Mouse (Mus musculus) fibroblast of lung, adult 2 months (primary cell): ENCODE measurements around the gene Tmem189.
"Not testable (repeated sequence)": the region's sequence is repeated elsewhere in the genome, so short reads cannot be mapped to it uniquely, and the experiment has no call there.

Source experiments
- DNase-seq: peaks from one replicate; pipeline ENCODE4 v3.0.0-alpha.2; 2011; ENCODE audit warnings: low read depth

Tmem189 gene

DNA sequence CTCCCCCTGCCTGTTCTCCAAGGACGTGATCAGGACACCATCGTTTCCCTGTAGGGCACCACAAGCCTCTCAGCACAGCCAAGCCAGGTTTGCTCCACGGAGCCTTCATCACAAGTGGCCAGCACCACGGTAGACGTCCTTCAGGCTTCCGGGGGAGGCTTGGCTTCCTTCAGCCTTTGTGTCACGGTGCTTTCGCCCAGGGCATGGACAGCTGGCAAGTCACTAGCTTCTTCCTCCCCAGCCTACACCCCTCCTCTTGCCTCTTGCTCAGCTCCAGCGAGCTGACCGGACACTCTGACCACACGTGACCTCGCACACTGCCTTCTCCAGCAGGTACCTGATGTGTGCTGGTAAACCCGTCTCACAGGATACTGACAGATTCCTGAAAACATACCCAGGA lies 67.3 kb downstream of the Tmem189 start:
- no peak for DNase-seq

DNA sequence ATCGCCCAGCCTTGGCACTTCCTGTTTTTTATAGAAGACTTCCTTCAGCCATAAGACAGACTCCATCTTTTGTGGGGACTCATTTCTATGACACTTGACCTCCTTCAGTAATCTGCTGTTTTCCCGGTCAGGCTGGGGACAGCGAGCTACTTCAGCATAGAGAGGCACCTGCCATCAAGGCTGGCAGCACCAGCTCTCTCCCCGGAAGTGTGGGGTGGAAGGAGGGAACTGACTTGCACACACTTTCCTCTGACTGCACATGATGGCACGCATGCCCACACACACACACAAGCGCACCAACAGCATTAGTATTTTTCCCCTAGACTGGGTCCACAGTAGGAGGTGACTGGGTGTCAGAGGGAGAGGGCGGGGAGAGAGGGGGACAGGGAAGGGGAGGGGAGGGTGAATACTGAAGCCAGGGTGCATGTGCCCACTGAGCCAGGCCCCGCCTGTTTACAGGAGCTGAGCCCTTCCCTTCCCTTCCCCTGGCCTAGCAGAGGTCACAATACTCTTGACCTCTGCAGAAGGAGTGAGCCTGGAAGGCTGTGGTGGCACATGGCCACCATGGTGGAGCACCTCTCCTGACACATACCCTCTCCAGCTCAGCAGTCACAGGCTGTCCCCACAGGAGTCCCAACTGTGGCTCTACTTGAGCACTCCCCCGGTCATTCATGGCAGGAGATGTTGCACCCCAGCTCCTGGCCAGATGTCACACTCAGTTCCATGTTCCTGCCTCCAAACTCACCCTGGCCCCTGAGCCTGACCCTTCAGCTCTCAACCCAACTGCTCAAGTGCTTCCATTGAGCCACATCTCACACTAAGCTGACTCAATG lies 68.2 kb downstream of the Tmem189 start:
- no peak for DNase-seq

DNA sequence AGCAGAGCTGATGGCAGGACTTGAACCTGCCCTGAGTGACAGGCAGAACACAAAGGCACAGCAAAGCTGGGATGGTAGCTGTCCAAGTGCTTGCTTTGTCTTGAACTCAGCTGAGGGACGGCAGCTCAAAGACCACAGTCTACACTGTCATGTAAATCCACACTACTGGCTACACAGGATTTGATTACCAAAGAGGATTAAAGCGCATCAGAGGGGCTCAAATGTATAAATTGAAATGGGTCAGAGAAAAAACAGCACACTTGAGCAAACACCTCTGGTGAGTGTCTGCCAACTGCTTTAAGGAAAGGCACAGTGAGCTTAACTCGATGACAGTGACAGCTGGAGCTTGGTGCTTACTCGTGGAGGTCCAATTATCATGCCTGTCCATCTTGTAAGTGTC lies 72.2 kb downstream of the Tmem189 start:
- no peak for DNase-seq

DNA sequence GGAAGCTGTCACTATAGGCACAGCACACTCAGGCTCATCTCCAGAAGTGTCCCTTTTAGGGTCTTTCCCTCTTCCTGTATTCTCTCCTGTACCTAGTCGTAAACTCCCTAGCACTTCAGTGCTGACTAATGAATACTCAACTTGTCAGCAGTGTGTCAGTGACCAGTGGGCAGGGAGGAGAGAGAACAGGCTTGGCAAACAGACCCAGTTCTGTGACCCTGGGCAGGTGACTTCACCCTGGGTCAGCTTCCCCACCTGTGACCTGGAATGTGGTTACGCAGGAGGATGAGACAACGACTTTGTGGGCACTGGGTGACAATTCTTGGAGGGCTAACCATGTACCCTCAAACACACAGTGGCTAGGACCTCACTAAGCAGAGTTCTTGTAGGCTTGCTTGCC lies 72.6 kb downstream of the Tmem189 start:
- DNase-seq = no peak

DNA sequence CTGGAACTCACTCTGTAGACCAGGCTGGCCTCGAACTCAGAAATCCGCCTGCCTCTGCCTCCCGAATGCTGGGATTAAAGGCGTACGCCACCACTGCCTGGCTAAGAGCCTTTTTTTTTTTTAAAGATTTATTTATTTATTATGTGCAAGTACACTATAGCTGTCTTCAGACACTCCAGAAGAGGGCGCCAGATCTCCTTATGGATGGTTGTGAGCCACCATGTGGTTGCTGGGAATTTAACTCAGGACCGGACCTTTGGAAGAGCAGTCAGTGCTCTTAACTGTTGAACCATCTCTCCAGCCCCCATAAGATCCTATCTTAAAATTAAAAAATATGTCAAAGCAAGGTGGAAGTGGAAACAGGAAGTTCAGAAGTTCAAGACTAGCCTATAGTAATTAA lies 76.3 kb downstream of the Tmem189 start:
- not testable (repeated sequence) for DNase-seq

DNA sequence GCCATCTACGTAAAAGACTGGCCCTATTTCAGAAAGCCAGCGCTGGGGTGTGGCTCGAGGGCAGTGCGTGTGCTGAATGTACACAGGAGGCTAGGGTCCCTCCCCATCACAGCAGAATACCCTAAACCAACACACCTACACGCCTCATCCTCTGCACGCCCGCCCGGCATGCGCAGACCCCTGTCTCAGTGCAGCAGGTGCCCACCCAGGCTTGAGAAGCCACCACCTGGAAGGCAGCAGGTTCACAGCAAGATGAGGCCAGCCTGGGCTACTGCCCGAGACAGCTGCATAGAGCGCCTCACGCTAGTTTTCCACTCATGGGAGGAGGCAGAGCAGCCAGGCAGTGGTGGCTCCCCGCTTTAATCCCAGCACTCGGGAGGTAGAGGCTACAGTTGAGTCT lies 77.5 kb downstream of the Tmem189 start:
- DNase-seq = no peak

DNA sequence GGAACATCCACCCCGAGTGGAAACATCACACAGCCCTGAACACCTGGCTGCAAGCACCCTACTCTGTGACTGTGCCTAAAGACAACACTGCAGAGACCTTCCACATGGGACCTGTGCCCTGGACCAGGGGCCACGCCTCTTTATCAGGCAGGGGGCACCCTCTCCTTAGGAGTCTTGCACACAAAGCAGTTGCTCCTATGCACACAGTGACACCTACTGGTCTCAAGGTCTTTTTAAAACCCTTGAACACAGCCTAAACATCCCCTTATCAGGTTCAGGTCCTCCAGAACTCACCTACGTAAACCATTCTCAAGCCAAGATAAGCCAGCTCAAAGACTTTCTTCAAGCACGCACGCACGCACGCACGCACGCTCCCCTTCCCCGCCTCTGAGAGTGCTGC lies 78.3 kb downstream of the Tmem189 start:
- no peak for DNase-seq

DNA sequence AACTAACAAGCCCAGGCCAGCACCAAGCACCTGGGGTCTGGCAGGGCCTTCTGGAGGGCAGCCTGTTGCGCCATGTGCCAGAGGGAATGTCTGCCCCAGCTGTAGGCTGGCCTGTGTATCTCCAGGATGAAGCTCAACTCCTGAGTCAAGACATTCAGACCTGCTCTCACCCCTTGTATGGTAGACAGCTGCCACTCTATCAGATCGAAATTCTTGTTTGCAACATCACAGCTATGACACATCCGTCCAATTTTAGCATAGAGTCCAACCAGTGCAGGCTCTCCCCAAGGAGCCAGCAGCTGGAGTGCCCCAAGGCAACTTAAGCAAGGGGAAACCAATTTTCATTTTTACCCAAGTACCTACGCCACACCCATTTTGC lies 82.9 kb downstream of the Tmem189 start:
- no peak for DNase-seq

DNA sequence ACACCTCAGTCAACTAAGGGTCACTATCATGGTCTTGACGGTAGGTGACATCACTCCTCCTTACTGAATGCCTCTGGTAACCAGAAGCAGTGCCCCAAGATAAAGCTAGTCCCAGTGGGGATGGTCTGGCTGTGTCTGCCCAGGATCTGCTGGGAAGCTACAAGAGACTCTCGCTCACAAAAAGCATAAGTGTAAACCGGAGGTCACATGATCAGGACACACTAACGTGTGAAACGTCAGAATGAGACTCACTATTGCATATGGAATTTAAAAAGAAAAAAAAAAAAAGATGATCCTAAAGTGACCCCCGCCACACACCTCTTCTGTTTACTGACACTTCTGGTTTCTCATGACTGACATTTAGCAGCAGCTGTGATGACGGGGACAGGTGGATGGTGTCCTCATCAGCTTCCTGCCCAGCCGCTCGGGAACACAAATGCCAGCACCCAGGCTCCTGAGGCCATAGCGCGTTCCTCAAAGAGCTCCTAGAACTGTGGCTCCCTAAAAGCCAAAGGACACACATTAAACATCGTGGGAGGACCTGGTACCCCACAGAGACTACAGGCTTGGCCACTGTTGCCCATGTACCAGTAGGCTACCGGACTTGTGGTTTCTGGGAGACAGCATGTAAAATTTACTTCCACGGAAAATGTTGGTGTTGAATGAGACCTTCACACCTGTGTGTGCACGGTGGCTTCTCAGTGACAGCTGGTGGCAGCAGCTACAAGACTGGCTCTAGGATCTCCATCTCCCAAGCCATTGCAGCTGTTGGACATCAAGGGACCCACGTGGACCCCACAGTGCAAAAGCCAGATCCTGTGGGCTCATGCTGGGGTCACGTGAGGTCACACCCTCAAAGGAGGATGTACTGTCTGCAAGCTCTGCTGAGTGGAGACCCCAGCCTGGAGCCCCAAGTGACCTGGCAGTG lies 83.5 kb downstream of the Tmem189 start:
- no peak for DNase-seq

DNA sequence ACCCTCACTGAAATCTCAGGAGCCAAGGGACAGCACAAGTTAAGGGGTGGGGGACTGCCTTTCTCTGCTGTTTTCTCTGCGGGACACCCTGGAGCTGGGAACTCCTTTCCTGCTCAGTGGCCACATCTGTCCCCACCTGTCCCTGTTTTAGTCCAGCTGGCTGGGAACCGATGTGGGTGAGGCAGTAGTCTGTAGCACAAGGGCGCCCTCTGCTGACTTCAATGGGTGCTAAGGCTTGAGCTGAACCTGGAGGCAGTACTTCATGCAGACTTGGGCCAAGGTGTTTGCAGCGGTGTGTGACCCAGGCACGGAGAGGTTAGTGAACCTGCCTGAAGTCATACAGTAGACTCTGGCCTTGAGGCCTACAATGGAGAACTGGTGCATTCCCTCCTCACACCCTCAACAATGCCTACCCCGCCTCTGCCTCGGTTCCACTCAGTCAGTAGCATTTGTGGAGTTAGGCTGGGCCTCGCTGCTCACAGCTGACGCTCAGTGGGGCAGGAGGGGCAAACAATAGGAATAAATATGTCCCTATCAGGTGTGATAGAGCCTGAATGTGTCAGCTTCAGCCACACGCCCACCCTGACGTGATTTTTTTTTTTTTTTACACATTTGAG lies 84.3 kb downstream of the Tmem189 start:
- no peak for DNase-seq

DNA sequence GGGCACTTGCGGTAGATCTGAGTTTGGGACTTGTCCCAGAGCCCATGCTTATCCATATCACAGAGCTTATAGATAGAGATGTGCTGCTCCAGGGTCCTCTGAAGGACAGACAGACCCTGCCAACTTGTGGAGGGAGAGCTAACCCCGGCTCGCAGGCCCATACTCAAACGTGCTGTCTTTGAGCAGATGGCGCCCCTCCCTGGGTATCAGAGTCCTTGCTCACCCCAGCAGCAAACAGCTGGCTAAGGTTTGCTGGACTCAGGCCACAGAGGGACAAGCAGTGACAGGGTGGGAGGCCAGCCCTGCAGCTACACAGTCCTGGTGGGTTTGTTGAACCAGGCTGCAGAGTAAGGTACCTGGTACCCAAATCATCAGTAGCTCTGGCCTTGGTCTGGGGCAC lies 86.6 kb downstream of the Tmem189 start:
- DNase-seq = no peak

DNA sequence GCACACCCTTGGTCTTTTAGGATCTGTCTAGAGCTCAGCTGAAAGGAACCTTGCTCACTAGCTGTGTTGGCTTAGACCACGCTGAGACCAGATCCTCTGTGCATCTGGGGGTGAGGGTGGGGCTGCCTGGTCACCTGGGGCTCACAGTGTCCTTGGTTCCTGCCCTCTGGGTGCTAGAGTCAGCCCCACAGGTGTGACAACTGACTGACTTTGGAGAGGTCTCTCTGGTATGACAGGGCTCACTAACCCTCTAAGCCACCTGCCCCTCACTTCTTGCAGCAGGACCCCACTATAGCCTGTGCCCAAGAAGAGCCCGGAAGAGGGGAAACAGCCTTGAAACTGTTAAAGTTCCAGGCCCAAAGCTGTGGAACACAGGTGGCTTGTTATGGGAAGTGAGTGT lies 87.3 kb downstream of the Tmem189 start:
- DNase-seq = no peak

DNA sequence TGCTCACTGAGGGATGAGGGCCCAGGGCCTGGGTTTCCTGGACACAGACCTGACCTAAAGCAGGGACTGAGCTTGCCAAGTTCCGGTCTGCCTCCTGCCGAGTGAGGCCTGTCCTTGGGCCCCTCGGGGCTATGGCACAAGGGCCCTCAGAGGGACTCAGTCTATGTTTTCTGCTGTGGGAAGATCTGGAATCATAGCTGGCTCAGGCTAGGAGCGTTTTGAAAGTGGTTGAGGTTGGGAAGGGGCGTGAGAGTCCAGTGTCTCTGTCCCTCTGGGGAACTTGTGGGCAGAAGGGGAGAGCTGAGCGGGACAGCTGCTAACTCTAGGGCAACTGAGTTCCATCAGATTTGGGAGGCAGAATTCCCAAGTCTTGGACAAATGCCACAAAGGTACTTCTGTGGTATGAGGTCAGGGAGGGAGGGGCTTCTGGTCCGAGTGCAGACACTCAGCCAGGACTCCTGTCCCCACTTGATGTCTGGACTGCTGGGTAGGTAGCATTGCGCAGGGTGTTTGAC lies 89.1 kb downstream of the Tmem189 start:
- no peak for DNase-seq

DNA sequence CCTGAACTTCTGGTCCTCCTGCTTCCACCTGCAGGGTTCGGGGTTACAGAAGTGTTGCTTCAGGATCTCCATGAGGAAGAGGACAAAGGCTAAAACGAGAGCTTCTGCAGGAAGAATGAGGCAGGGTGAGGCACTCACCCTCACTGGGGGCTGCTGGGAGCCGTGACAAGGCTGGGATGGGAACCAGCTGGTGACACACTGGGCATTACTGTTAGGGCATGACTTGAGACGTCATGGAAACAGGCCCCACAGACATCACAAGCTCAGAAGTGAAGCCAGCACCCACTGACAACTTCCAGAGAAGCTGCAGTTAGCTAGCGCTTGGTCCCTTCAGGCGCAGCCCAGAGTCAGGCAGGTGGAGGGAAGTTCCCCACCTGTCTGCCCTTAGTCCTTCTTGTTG lies 89.7 kb downstream of the Tmem189 start:
- DNase-seq = no peak

DNA sequence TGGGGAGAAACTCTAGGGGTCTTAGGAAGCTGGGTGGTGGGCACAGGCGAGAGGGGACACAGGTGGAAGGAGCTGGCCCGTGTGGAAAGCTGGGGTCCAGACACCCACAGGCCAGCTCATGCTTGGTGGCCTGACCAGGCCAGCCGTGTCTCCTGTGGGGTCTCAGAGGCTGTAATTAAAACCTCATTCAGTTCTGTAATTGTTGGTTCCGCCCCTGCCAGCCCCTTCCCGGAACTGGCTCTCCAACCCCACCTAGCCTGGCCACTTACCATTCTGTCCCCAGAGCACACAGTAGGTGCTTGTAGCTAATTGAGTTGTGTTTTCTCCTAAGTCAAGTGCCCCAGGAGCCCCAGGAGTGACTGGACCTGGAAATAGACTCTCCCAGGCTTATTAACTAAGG lies 90.4 kb downstream of the Tmem189 start:
- DNase-seq = no peak

DNA sequence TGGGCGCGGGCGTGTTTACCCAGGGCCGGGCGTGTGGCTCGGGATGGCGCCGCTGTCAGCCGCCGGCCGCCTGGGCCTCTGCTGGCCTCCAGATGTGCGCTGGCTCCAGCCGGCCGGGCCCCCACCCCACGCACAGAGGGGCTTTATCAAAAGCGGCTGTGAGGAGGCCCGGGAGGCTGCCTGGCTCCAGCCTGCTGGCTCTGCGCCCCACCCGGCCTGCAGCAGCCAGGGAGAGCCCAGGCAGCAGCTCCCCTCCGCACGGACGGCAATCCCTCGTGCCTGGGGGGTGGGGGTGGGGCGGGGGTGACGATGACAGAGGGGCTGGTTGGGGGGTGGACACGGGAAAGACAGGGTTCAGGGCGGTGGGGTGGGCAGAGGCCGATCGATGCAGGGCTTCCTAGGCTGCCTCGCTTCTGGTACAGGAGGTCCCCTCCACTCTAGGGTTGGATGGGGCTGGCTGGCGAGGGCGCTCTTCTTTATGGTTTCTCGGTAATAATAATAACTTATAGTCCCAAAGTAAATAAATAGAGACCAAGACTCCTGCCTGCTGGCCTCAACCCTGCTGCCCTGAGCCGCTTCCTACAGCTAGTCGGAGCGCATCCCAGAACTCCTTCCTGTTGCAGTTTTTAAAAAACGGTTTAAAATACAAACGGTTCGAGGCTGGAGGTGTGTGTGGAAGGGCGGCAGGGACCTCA lies 92.0 kb downstream of the Tmem189 start:
- DNase-seq = peak; percentile 75

DNA sequence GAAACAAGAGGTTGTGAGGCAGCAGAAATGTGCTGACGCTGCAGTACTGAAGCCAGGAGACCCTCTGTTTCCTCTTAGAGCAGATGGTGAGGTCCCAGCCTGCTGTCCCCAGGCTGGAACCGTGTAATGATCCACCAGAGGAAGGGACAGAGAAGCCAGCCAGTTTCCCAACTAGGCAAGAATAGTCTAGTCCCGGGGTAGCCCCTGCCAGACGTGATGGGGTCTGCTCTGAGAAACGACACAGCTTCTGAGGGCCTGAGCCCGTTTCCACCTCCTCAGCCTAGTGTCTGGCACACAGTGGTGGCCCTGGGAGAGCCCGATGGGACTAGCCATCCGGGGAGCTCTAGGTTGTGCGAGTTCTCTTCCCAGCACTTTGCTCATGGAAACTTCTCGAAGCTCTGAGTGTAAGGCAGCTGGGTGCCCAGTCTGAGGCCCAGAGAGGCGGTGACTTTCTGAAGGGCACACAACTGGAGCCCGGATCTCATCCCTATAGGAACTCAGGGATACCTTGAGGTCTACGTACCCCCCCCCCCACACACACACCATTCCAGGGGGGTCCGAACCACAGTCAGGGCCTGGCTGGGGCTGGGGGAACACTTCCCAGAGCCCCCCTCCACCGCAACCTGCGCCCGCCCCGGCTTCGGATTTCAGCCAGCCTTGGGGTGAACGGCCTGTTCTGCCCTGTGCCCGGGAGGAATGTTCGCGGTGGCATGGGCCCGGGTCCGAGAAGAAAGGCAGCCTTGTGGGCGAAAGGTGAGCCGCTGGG lies 92.7 kb downstream of the Tmem189 start:
- no peak for DNase-seq

DNA sequence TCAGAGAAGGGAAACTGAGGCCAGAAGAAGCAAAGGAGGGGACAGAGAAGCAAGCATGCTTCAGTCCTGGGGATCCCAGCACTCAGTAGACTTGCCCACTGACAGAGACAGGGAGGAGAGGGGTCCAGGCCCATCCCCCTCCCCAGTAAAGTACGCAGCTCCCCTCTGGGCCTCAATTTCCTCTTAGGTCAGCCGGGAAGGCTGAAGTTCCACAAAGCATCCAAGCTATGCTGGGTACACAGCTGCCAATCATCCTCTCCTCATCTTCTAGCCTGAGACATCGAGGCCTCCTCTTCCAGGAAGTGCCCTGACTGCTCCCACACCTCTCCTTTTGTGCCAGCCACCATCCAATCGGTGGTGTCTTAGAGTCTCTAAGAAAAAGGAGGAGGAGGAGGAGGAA lies 93.4 kb downstream of the Tmem189 start:
- DNase-seq = no peak

DNA sequence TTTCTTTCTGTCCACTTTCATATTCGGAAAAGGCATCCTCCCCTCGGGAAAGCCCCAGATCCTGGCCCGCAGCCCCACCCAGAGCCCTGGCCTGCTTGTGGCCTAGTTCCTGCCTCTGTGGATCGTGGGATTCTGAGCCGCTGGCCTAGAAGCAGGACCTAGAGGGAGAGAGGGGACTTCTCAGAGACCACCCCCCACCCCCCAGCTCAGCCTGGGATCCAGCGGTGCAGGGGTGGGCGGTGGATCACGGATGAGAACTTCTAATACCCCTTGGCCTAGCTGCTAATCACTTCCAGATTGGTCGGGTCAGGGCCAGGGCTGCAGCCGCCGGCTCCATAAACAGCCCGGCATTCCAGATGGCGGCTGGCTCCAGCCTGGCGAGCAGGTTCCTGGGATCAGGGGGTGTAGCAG lies 93.9 kb downstream of the Tmem189 start:
- peak; percentile 79 for DNase-seq

DNA sequence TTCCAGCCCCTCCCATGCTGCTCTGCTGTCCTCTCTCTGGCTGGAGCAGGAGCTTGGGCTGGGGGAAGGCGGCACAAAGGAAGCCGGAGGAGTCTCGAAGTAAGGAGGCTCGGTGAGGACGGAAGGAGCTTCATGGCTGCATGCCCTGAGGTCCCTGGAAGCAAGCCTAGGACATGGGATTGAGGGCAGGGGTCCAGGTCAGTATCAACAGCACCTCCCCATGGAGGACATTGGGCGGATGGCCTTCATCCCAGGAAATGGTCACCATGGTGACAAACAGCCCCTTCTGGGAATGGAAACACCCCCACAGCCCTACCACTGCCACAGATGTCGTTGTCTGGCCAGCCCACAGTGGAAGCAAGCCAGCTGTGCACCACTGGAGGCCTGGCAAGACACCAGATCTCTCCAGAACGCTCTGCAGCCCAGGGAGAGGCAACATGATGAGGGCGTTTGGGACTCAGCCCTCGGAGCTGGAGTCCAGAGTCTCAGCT lies 95.1 kb downstream of the Tmem189 start:
- DNase-seq = peak; percentile 99
